Mouse (Mus musculus) thymus, adult 2 months (tissue): ENCODE results near the gene Nufip1.

Experiments used
- CTCF ChIP-seq: fragments of 200-500 bp; IDR thresholded peaks from 2 replicates; pipeline ENCODE4 v1.5.1; 2012; ENCODE audit warnings: mild to moderate bottlenecking, control low read depth, low read length, moderate library complexity, borderline replicate concordance; ENCODE audit not compliant: control insufficient read depth, poor library complexity, insufficient read depth; ENCODE audit errors: extremely low read depth
- POLR2A ChIP-seq: fragments of 200-500 bp; IDR thresholded peaks from 2 replicates; pipeline ENCODE4 v1.6.1; 2012; ENCODE audit warnings: mild to moderate bottlenecking, low read length, control low read depth, moderate library complexity; ENCODE audit not compliant: control insufficient read depth, poor library complexity, insufficient read depth; ENCODE audit errors: extremely low read depth

GRCm38 (mm10) chr14:76152162-76153002, 41.7 kb downstream of the Nufip1 start:
- TF ChIP-seq CTCF: 0 out of 2 replicates have a peak, but pooled peaks have one; percentile 12
- peak; percentile 51; the same call in 1 of the 2 replicates for TF ChIP-seq POLR2A
